Mouse (Mus musculus): ENCODE measurements around the gene Nmb. TPM values are rescaled to one million over a fixed set of nuclear protein-coding genes. Genes with fewer than 3 reads are reported as not detected.
A peak's percentile ranks its signal among the peaks of the same experiment; 100 is the strongest.

The Nmb gene
- total RNA-seq, 2 experiments from 2014 or later, result 4.2 to 5.6 TPM

DNA sequence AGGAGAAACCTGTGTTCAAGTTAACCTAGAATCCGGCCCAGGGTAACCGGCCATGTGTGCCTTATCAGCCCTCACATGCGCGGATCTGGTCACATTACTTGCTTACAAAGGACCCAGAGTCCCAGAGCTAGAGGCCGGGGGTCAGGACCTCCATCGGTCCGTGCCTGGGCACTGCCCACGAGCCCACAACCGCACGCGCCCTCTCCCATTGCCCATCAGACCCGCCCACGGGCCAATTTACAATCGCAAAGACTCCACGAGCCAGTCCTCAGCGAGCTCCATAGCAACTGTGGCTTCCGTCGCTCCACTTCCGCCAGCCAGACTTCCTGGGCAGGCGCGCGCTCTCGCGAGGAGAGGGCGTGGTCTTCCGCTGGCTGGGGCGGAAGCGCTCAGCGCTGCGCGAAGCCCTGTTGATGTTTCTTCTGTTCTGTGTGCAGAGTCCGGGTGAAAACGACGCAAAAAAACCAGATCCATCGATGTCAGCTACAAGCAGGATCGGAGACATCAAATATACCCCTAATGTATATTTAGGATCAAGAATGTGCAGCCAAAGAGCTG is 3.9 kb downstream of the Nmb start, which contains the start of gene Wdr73:
Gene Wdr73, minus strand, starts transcription at position 326 of the 558 bp plus-strand sequence.
- DNase-seq (ENCODE audit: low spot score in 2 of 2), result peak; percentile 75 to 79

DNA sequence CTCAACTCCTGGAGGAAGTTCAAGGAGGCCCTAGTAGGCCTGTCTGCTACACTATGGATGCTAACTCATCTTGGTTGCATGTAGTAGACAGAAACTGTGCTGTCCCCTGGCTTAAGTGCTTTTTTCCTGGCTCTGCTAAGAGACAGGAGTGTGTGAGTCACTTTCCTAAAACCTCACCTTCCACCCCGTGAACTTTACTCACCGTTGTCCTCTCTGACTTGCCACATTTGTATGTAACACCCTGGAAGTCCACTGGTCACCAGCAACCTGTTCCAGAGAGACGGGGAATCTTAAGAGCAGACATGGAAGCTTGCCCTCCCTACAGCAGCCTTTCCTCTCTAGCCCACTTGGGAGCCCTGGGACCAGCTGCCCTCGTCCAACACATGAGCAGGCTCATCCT is 7.2 kb downstream of the Nmb start:
- no peak for DNase-seq (ENCODE audit: low spot score in 2 of 2)

DNA sequence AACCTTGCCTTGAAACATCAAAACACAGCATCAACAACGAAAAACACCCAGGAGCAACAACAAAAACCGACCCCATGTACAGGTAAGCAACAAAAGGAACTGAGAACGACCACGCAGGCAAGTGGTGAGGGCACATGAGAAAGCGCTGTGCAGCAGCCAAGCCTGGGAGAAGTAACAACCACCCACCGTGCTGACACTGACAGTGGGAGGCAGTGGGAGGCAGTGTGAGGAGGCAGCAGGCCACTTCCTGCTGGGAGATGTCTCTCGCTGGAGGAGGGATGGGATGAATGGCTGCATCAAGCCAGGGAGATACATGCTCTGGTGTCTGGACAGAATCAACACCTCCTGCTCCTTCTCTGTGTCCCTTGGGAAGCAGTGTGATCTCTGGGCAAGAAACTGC is 7.7 kb downstream of the Nmb start:
- no peak for DNase-seq (ENCODE audit: low spot score in 2 of 2)

DNA sequence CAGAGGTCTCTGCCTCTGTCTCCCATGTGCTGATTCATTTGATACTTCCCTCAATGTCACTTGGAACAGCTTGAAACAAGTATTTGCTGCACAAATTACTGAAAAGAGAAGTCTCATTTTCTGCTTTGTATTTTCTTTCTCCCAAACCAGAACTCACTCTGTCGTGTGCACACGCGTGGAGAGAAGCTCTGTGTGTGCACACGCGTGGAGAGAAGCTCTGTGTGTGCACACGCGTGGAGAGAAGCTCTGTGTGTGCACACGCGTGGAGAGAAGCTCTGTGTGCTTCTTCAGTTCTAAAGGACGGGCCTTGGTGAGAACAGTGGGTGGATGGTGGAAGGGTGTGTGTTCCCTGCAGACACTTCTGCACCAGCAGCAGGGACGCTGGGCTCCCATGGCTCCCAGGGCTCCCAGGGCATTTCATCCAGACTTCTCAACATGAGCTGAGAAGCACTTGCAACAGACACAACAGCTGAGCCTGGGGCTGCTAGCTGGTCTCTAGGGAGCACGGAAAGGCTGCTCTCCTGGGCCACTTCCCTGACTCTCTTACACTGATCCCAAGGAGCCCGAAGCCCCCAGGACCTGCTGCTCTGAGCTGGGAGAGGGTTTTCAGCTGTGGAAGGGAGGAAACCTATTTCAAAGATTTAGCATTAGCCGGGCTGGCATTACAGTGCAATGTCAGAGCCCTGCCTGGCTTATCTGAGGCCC is 9.9 kb downstream of the Nmb start:
- DNase-seq (ENCODE audit: low spot score in 2 of 2), result no peak

DNA sequence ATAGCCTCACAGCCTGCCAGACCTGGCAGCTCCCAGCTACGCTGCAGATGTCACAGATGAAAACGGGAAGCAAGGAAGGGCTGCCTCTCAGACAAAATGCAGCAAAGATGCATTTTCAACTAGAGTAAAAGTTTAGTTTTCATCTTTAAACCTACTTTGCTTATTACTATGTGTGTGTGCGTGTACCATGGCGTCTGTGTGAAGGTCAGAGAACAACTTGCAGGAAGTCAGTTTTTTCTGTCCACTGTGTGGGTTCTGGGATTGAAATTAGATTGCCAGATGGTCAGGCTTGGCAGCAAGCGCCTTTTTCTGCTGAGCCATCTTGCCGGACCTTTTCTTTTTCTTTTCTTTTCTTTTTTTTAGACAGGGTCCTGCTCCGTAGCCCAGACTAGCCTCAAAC is 10.7 kb downstream of the Nmb start:
- DNase-seq (ENCODE audit: low spot score in 2 of 2), result no peak

GRCm38 (mm10) chr7:80893753-80894129 is 11.1 kb downstream of the Nmb start:
- DNase-seq (ENCODE audit: low spot score in 2 of 2), result no peak

GRCm38 (mm10) chr7:80893086-80893752 is 11.7 kb downstream of the Nmb start:
- DNase-seq (ENCODE audit: low spot score in 2 of 2), result no peak

DNA sequence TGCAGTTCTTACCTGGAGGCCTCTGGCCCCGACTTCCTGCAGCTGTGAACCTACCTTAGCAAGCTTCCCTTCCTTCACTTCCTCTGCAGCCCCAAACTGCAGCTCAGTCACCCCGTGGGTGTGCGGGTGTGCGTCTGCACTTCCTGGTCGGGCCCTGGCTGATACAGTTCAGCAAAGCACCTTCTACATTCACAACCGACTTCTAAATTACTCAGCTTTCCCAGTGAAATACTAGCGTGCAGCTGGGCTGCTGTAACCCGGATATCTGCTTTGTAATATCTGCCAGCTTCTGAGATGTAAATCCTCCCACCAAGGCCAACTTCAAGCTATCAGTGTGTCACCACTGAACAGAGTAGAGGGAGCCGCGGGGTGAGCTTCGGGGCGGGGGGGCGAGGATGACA is 15.0 kb downstream of the Nmb start:
- peak in 1 of 2 experiments; percentile 25 for DNase-seq (ENCODE audit: low spot score in 2 of 2)

GRCm38 (mm10) chr7:80889021-80889511 is 15.8 kb downstream of the Nmb start:
- DNase-seq (ENCODE audit: low spot score in 2 of 2), result peak in 1 of 2 experiments; percentile 35

DNA sequence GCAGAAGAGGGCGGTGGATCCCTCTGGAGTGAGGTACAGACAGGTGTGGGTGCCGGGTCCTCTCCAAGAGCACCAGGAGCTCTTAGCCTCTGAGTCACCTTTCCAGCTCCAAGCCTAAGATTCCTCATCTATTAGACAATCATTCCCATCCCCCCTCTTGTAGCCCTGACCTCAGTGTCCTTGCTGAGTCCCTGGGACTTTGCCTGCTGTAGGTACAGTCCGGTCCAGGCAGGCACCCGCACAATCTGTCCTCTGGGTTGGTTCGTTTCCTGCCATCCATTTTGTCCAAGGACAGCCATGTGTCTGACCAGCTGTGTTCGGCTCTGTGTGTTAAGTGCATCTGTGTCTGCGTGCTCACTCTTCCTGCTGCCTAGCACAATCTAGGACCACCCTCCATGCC is 16.3 kb downstream of the Nmb start:
- no peak for DNase-seq (ENCODE audit: low spot score in 2 of 2)

DNA sequence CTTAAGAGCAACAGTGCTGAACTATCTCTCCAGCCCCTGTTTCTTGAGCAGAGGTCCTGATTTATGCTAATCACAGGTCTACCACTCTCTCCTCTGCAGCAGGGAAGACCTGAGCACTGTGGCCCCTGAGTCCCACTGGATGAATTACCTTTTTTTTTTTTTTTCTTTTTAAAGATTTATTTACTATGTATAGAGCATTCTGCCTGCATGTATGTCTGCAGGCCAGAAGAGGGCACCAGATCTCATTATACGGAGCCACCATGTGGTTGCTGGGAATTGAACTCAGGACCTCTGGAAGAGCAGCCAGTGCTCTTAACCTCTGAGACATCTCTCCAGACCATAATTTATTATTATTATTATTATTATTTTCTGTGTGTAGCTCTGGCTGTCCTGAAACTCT is 19.2 kb downstream of the Nmb start:
- DNase-seq (ENCODE audit: low spot score in 2 of 2), result no peak

GRCm38 (mm10) chr7:80882830-80883505 is 21.9 kb downstream of the Nmb start:
- DNase-seq (ENCODE audit: low spot score in 2 of 2), result no peak

DNA sequence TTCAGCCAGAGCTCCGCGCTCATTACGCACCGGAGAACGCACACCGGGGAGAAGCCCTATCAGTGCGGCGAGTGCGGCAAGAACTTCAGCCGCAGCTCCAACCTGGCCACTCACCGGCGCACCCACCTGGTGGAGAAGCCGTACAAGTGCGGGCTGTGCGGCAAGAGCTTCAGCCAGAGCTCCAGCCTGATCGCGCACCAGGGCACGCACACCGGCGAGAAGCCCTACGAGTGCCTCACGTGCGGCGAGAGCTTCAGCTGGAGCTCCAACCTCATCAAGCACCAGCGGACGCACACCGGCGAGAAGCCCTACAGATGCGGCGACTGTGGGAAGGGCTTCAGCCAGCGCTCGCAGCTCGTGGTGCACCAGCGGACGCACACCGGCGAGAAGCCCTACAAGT is 29.1 kb downstream of the Nmb start:
- no peak for DNase-seq (ENCODE audit: low spot score in 2 of 2)

DNA sequence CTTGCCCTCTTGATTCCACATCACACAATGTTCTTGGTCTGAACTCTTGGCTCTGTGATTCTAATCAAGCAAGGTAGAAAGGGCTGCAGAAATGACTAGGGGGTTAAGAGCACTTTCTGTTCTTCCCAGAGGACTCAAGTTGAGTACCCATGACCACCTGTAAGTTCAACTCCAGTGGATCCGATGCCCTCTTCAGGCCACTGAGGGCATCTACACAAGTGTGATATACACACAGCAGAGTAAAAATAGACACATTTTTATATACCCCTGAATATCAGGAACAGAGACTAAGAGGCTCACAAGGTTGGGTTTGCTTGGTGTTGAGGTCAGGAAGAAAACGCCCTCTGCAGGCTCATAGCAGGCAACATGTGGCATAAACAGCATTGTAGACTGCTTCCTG is 31.2 kb downstream of the Nmb start:
- DNase-seq (ENCODE audit: low spot score in 2 of 2), result no peak

DNA sequence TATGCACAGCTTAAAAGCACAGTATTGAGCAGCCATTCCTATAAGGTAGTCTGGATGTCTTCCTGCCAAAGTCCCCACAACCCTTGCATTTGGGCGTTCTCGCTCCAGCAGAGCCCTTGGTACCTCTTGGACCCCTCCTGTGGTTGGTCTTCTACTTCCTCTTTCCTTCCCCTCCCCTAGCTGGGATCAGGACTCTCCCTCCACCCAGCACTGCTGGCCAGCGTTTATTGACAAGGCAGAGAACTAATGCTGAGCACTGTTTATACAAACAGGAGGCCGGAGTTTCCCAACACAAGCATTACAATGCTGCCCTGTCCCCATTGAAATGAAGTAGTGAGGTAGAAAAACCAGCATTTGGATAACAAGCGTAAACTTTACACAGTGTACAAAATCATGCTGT is 31.8 kb downstream of the Nmb start:
- no peak for DNase-seq (ENCODE audit: low spot score in 2 of 2)

GRCm38 (mm10) chr7:80868686-80869085 is 36.2 kb downstream of the Nmb start:
- no peak for DNase-seq (ENCODE audit: low spot score in 2 of 2)

GRCm38 (mm10) chr7:80866514-80867147 is 38.2 kb downstream of the Nmb start:
- no peak for DNase-seq (ENCODE audit: low spot score in 2 of 2)

DNA sequence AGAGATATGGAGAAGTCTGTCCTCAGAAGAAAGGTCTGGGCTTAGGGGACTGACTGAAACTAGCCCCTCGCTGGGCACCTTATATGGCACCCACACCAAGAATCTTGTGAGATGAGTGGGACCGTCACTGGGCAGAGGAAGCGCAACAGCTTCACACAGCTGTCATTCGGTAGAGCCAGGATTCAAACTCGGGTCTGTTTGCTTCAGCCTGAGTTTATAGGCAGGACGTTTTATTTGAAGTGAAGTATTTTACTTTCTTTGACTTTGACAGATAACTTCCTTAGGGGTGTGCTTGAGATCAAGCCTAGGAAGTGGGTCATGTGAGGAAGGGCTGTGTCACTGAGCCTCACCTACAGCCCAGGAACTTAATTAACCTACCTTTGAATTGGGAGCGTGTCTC is 39.4 kb downstream of the Nmb start:
- no peak for DNase-seq (ENCODE audit: low spot score in 2 of 2)

DNA sequence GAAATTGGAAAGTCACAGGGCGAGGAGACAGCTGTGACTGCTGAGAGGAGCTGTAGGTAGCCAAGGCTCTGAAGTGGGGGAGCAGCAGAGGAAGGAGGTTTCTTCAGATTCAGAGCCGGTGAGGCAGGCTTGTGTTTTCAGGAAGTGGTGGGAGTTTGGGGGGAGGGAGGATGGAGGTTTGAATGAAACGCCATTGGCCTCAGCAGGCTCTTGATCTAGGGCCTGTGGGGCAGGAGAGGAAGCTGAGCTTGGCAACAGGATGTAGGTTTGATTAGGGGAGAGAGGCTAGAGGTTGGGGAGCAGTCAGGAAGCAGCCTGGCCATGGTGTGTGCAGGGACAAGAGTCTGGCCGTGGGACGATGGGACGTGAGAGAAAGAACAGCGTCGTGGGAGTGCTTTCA is 40.0 kb downstream of the Nmb start:
- DNase-seq (ENCODE audit: low spot score in 2 of 2), result no peak

DNA sequence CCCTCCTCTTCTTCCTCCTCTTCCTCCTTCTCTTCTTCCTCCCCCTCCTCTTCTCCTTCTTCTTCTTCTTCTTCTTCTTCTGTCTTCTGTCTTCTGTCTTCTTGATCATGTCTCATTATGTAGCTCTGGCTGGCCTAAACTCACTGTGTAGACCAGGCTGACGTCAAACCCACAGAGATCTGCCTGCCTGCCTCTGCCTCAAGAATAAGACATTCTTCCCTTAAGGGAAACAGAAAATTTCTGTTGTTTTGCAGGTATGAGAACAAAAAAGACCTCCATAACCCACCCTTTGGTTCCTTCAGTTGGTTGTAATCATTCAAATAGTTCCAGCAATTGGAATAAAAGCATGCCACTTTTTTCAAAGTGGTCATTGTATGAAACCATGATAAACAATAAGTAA is 40.7 kb downstream of the Nmb start:
- DNase-seq (ENCODE audit: low spot score in 2 of 2), result no peak

DNA sequence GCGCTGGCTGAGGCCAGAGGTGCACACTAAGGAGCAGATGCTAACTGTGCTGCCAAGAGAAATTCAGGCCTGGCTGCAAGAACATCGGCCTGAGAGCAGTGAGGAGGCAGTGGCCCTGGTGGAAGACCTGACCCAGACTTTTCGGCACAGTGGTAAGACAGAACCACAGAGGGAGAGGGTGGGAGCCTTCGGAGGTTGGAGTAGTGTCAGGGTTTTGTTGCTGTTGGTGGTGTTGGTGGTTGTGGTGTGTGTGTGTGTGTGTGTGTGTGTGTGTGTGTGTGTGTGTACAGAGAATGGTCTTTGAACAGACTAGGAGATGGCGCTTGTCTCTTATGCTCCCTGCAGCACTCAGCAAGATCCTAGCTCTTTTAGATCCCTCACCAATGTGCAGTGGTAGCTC is 41.4 kb downstream of the Nmb start:
- no peak for DNase-seq (ENCODE audit: low spot score in 2 of 2)
